Mouse (Mus musculus) midbrain, embryonic 14.5 days (tissue): Measurements from ENCODE around the gene Gm29094. TPM values are rescaled to one million over a fixed set of nuclear protein-coding genes. Genes with fewer than 3 reads are reported as not detected.

ENCODE experiments used
- ATAC-seq: fragments of 200-750 bp; cut with Nextera tagmentation; 2 replicates; pipeline ENCODE4 v1.8.0; 2017; ENCODE audit warnings: moderate number of reproducible peaks, moderate library complexity; ENCODE audit not compliant: low FRiP score, low TSS enrichment
- DNase-seq: peaks from one replicate; pipeline ENCODE4 v3.0.0-alpha.2; 2015
- H3K27ac ChIP-seq: fragments of 300-500 bp; sonication (generic); replicated peaks from 2 replicates; pipeline ENCODE4 v1.5.1; 2014; ENCODE audit warnings: mild to moderate bottlenecking, low read depth, low read length, moderate library complexity
- H3K27me3 ChIP-seq: fragments of 300-500 bp; sonication (generic); 2 replicates; pipeline ENCODE4 v1.6.1; 2014; ENCODE audit warnings: low read length, control low read depth, mixed read lengths; ENCODE audit not compliant: control insufficient read depth, insufficient read depth
- H3K36me3 ChIP-seq: fragments of 300-500 bp; sonication (generic); 2 replicates; pipeline ENCODE4 v1.6.1; 2014; ENCODE audit warnings: low read length, control low read depth; ENCODE audit not compliant: control insufficient read depth, insufficient read depth
- H3K4me1 ChIP-seq: fragments of 300-500 bp; sonication (generic); 2 replicates; pipeline ENCODE4 v1.6.1; 2014; ENCODE audit warnings: mild to moderate bottlenecking, antibody characterized with exemption, low read length, control low read depth; ENCODE audit not compliant: control insufficient read depth, insufficient read depth
- H3K4me2 ChIP-seq: fragments of 300-500 bp; sonication (generic); 2 replicates; pipeline ENCODE4 v1.6.1; 2014; ENCODE audit warnings: mild to moderate bottlenecking, low read length, moderate library complexity
- H3K4me3 ChIP-seq: fragments of 300-500 bp; sonication (generic); replicated peaks from 2 replicates; pipeline ENCODE4 v1.5.1; 2014; ENCODE audit warnings: low read depth, low read length
- H3K9ac ChIP-seq: fragments of 300-500 bp; sonication (generic); replicated peaks from 2 replicates; pipeline ENCODE4 v1.6.1; 2014; ENCODE audit warnings: mild to moderate bottlenecking, low read length, moderate library complexity
- H3K9me3 ChIP-seq: fragments of 300-500 bp; sonication (generic); 2 replicates; pipeline ENCODE4 v1.6.1; 2016; ENCODE audit warnings: low read length, control low read depth, mixed read lengths; ENCODE audit not compliant: control insufficient read depth
- WGBS: fragments of 180-500 bp; shearing (Covaris S2); extraction: QIAGEN DNeasy Blood & Tissue Kit; methylation state at CpG from one replicate; pipeline ENCODE4 v1.1.7; 2014; 5-methylcytosine and 5-hydroxymethylcytosine counted together
- polyA plus RNA-seq: library from polyadenylated mRNA; unstranded; fragments of >200 nt; fragmentation: Nextera tagmentation; extraction: Ambion mirVana; gene quantifications from 2 replicates; pipeline ENCODE4 v1.2.1, GENCODE M21; 2014

Gm29094 gene
- polyA plus RNA-seq, 1 experiment from 2014 or later, result 0.43 TPM

DNA sequence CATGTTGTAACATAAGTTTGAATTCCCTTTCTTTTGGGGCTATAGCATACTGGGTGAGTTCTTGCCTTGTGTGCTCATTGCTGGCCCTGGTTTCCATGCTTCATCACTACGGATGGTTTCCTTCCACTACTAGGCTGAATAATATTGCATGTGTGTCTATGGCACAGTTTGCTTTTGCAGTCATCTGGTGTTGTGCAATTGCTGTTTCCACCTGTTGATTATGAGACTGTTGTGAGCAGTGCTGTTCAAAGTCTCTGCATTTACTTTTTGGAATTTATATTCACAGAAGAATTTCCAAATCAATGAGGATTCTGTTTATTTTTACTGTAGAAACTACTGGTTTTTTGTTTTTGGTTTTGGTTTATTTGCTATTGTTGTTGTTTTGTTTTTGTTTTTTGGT is 65.4 kb downstream of the Gm29094 start:
- WGBS, result 95% methylated on average over 1 of the region's 1 CpGs
- Histone ChIP-seq H3K4me3 (no peak overlapping the region), H3K36me3 (no peaks in the 10 kb centered on the region), H3K9ac (no peak overlapping the region), H3K4me1 (no peaks in the 10 kb centered on the region), H3K27ac (no peak overlapping the region), H3K9me3 (no peaks in the 10 kb centered on the region), H3K4me2 (no peak overlapping the region), H3K27me3 (no peaks in the 10 kb centered on the region)
- DNase-seq (no peak), ATAC-seq (no peak)

Other genes with a start within 250 kb of the Gm29094 start
- not detected in 2 replicates for gene Bcl2a1a, start 242.5 kb upstream of the Gm29094 start, polyA plus RNA-seq
- not detected in 2 replicates for gene Trim43b, start 106.5 kb upstream of the Gm29094 start, polyA plus RNA-seq
- 0.55 and 1.9 TPM in 2 replicates for gene Bcl2a1b, start 170 bp upstream of the Gm29094 start, polyA plus RNA-seq
- 10.4 and 15.5 TPM in 2 replicates for gene Mthfs, start 11.3 kb downstream of the Gm29094 start, polyA plus RNA-seq